Mouse (Mus musculus) spleen, postnatal 4 days (tissue): ENCODE data around the gene Ubl5.
"Not testable (repeated sequence)": the region's sequence is repeated elsewhere in the genome, so short reads cannot be mapped to it uniquely, and the experiment has no call there.

Source experiments
- DNase-seq, 2 experiments: peaks; one replicate each; pipeline ENCODE4 v3.0.0; 2022; ENCODE audit warnings: low spot score in 2 of 2

The Ubl5 gene

GRCm38 (mm10) chr9:20657546-20657945 is 14.9 kb downstream of the Ubl5 start:
- DNase-seq: no peak

GRCm38 (mm10) chr9:20662325-20662724 is 19.6 kb downstream of the Ubl5 start:
- peak; percentile 59 to 84 for DNase-seq

GRCm38 (mm10) chr9:20662874-20663273 is 20.2 kb downstream of the Ubl5 start:
- DNase-seq: no peak

DNA sequence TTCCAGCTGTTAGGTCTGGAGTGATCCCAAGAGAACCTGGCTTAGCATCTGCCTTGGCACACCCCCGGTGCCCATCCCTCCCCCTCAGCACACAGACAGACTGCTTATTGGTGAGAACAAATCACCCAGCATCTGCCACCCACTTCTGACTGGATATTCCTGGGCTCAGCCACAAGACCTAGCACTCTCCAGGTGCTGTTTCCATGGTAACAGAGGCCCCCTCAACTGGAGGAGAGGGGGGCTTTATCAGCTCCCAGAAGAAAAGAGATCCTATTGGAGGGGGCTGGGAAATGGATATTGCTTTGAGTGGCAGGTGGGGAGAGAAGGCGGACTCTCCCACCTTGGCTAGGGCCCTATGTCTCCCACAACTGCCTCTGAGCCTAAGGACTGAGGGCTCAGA is 21.3 kb downstream of the Ubl5 start:
- no peak for DNase-seq

DNA sequence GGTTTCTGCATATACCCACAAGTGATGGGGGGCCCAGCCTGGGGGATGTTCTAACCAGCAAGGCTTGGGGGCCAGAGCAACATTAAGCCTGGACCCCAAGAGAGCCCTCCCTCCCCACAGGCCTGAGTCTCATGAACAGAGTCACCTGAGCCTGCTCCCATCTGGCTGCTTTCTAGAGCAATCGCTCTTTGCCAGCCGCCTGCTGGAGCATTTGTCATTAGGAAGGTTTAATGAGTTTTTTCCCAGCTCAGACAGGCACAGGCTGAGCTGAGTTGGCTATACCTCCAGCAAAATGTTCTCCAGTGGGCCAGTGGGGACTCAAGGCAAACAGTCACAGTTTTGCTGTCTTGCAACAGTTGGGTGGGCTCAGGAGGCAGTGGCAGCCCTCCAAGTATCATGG is 21.7 kb downstream of the Ubl5 start:
- no peak for DNase-seq

DNA sequence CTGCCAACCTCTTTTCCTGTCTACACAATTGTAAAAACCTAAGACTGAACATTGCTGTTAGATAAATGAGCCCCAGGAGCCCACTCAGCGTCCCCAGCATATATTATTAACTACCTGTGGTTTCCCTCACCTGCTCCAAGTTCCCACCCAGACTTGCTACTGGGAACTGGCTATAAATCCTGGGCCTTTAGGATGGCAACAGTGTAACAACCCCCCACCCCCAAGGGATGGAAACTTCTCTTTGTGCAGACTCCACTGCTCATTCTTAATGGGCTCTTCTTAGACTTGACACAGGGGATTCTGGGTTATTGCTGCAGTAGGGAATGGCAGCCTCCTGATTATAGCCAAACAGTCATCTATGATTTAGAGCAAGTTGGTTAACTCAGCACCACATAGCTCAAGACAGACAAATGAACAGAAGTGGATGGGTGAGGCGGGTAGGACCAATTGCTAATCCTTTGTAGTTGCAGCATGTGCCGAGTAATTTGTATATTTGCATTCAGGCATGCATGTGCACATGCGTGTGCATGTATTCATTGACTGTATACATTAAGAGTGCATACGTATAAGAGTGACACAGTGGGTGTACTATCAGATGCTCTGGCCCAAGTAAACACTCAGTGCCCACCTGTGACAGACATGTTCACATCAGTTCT is 22.4 kb downstream of the Ubl5 start:
- DNase-seq: no peak

GRCm38 (mm10) chr9:20665925-20666324 is 23.2 kb downstream of the Ubl5 start:
- no peak for DNase-seq

DNA sequence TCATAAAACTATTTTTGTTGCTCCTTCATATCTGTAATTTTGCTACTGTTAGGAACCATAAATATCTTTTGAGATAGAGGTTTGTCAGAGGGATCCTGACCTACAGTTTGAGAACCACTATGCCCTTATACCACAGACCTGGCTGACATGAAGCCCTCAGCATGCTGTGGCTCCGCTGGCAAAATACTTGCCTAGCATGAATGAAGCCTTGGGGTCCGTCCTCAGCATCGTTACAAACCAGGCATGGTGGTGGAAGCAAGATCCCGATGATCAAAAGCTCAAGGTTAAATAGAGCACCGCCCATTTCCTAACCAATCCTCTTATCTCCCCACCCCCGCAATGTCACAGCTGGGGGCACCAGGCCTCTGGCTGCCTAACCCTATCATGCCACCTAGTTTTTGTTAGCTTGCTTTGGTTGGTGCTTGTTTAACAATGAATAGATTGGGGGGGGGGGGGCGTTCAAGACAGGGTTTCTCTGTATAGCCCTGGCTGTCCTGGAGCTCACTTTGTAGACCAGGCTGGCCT is 23.9 kb downstream of the Ubl5 start:
- no peak for DNase-seq

DNA sequence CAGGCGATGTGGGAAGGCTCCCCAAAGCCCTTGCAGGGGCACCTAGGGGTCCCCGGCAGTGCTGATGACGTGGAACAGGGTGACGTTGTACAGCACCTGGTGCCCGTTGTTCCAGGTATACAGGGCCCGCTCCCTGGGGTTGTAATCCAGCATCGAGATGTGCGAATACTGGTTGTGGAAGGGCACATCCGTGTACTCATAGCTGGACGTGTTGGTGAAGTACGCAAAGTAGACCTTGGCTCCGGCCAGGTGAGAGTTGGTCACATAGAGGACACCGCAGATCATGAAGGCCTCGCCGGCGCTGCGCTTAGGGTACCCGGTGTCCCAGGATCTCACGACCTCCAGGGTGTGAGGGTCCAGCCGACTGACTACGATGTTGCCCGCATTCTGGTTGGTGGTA is 25.4 kb downstream of the Ubl5 start:
- DNase-seq: no peak

GRCm38 (mm10) chr9:20672047-20672446 is 29.4 kb downstream of the Ubl5 start:
- no peak for DNase-seq

GRCm38 (mm10) chr9:20677892-20678291 is 35.2 kb downstream of the Ubl5 start:
- DNase-seq: no peak

DNA sequence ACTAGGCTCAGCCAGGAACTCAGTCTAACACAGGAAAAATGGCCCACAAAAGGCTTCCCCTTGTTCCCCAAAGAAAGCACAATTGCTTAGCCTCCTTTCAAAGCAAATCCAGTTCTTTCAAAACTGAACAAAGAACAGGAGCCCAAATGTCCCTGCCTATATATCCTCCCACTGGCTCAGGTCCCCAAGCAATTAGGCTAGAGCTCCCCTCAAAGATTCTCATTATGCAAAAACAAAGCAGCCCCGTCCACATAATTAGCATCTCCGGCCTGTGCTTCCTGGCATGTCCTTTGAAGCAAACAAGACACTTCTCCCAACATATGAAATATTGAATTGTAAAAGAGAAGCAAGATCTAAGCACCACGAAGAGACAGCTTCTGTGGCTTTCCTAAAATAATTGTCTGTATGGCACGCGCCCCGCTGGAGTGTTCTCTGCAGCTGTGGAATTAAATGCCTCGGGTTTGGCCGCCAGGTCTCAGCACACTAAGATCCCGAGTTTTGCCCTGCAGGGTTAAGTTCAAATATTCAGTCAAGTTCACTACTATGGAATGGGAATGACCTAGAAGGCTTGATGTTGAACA is 37.8 kb downstream of the Ubl5 start:
- DNase-seq: no peak

GRCm38 (mm10) chr9:20681546-20682388 is 39.1 kb downstream of the Ubl5 start:
- no peak for DNase-seq

GRCm38 (mm10) chr9:20682389-20682722 is 39.7 kb downstream of the Ubl5 start:
- DNase-seq: no peak

DNA sequence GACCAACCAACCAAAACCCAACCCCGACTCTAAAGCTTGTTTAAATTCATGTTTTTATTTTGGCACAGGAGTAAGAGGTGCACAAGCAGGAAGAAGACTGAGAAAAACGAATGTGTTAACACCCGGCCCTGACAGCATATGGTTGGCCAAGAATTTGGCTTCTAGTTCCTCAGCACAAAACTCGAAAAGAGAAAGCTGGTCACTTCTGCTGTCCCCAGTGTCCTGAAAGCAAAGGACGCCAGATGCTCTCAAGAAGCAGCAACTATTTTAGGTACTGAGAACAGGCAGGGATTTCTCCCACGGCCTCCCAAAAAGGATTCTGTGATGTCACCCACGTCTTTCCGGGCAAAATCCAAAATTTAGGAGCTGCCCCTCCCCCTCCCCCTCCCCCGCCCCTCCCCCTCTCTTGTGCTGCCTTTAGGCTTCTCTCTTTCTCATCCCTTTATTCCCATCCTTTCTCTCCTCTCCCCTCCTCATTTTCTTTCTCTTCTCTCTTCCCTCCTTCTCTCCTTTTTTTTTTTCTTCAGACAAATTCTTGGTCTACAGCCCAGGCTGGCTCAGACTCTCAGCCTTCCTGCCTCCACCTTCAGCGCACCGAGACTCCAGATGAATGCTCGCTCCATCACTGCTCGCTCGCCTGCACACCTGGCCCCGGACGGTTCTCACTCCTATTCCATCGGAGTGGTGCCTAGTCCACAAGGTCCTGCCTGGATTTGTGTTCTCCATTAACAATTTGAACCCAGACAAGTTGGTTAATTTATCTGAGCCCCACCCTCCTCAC is 42.6 kb downstream of the Ubl5 start:
- DNase-seq: no peak

DNA sequence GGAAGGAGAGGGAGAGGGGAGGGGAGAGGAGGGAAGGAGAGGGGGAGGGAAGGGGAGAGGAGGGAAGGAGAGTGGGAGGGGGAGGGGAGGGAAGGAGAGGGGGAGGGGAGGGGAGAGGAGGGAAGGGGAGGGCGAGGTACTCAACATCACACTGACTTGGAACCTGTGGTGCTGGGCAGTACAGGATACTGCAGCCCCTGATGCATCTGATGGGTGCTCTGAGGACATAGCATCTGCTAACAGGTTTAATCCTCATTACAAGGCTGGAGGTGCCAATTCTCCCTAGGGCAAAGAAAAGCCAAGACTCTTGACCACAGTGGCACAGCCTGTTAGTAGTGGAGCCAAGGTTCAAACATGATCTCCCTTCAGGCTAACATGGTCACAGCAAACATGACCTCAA is 46.7 kb downstream of the Ubl5 start:
- DNase-seq: no peak

DNA sequence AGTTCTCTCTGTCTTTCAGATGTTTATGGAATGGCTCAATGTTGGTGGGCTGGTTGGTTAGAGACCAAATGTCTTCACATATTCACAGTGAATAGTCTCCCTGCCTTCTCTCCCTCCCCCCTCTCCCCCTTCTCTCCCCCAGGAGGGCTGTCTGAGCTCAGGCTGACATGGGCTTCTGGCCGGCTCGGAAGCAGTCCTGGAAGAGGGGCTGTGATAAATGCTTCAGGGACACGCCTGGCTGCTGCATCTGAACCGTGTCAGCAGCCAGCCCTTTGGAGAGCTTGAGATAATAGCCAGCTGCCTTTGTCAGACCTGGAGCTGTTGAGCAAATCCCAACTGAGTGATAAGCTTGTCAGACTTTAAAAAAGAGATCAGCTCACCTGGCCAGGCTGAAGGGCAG is 47.2 kb downstream of the Ubl5 start:
- DNase-seq: no peak

GRCm38 (mm10) chr9:20690449-20690848 is 47.8 kb downstream of the Ubl5 start:
- DNase-seq: not testable (repeated sequence)

DNA sequence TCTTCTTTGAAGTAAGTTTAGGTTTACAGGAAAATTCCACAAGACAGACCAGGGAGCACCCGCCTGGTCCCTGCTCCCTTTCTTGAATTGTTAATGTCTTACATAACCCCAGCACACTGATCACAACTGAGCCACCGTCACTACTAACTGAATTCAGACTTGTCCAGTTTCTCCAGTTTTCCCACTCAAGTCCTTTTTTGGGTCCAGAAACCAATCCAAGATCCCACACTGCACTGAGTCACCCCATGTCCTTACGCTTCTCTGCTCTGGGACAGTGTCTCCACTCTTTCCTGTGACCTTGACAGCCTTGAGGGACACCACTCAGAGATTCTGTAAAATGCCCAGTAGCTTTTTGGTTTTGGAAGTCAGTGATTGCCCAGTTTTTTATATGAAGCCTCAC is 50.2 kb downstream of the Ubl5 start:
- no peak for DNase-seq

DNA sequence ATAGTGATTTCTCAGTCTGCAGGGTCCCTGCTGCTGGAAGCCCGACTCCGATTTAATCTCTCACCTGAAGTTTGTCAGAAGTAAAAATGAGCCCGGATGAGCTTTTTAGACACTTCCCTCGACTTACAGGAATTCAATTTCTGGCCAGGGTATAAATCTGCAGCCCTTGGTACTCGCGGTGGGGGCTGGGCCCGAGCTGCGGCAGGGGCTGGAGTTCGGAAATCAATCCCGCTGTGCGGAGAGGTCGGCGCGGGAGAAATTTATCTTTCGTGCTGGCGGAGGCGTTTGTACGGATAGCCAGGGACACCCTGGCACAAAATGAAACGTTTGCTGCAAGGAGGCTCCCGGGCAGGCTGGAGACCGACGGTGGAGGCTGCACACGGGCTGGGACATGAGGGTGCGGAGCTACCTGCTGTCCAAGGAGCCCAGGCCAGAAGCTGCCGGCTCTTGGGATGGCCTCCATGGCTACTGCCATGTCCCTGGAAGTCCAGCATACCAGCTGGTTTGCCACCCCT is 52.1 kb downstream of the Ubl5 start:
- no peak for DNase-seq

DNA sequence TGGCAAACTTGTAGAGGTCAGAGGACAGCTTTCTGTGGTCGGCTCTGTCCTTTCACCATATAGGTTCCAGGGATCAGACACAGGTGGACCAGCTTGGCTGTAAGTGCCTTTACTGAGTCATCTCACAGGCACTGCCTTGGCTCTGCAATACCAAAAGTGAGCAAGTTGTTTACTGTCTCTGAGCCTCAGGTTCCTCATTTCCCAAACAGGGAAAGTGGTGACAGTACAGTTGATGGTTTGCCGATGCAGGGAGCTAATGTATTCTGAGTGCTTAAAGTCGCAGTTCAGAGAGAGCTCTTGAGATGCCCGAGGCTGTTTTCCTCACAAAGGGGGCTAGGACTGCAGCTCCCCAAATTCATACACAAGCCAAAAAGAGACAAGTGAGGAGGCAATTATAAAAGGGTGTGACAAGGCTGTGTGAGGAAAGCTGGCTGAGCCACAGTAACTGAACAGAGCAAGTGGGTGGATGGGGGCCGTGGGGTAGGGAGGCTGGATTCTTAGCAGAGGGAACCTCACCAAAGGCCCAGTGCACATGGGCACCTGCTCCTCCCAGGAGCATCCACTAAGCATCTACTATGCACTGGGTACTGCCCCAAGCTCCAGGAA is 53.5 kb downstream of the Ubl5 start:
- DNase-seq: no peak
